Mouse (Mus musculus): ENCODE measurements around the gene Supt6. TPM values are rescaled to one million over a fixed set of nuclear protein-coding genes. Genes with fewer than 3 reads are reported as not detected.

Supt6 gene
- polyA plus RNA-seq, 1 experiment = 39.9 TPM

GRCm38 (mm10) chr11:78172034-78172747 lies 73.6 kb downstream of the Supt6 start:
- no peaks in the 10 kb centered on the region for H3K4me1 ChIP-seq (ENCODE audit: control insufficient read depth, insufficient read depth, low read length)
- no peak overlapping the region for H3K27ac ChIP-seq (ENCODE audit: insufficient read depth, low read length)
- TF ChIP-seq POLR2A (IDR thresholded peaks at IDR 0.05; ENCODE audit: extremely low read depth, insufficient read depth, low read length) (no peak), CTCF (IDR thresholded peaks at IDR 0.05; ENCODE audit: extremely low read depth, insufficient read depth, low read length) (0 out of 2 replicates have a peak, but pooled peaks have one; percentile 6)
- H3K4me3 ChIP-seq (ENCODE audit: insufficient read depth, low read length) = no peak overlapping the region

GRCm38 (mm10) chr11:78171328-78171727 lies 74.5 kb downstream of the Supt6 start:
- H3K27ac ChIP-seq (ENCODE audit: insufficient read depth, low read length) = no peak overlapping the region
- TF ChIP-seq POLR2A (IDR thresholded peaks at IDR 0.05; ENCODE audit: extremely low read depth, insufficient read depth, low read length) (no peak), CTCF (IDR thresholded peaks at IDR 0.05; ENCODE audit: extremely low read depth, insufficient read depth, low read length) (no peak)
- no peaks in the 10 kb centered on the region for H3K4me1 ChIP-seq (ENCODE audit: control insufficient read depth, insufficient read depth, low read length)
- H3K4me3 ChIP-seq (ENCODE audit: insufficient read depth, low read length) = no peak overlapping the region

- no peak overlapping the region for H3K4me3 ChIP-seq (ENCODE audit: insufficient read depth, low read length)
- no peak overlapping the region for H3K27ac ChIP-seq (ENCODE audit: insufficient read depth, low read length)
- TF ChIP-seq POLR2A (IDR thresholded peaks at IDR 0.05; ENCODE audit: extremely low read depth, insufficient read depth, low read length) = no peak
- no peak for TF ChIP-seq CTCF (IDR thresholded peaks at IDR 0.05; ENCODE audit: extremely low read depth, insufficient read depth, low read length)
- H3K4me1 ChIP-seq (ENCODE audit: control insufficient read depth, insufficient read depth, low read length) = no peaks in the 10 kb centered on the region
These were observed 75.5 kb downstream of the Supt6 start for GRCm38 (mm10) chr11:78170306-78170705.

DNA sequence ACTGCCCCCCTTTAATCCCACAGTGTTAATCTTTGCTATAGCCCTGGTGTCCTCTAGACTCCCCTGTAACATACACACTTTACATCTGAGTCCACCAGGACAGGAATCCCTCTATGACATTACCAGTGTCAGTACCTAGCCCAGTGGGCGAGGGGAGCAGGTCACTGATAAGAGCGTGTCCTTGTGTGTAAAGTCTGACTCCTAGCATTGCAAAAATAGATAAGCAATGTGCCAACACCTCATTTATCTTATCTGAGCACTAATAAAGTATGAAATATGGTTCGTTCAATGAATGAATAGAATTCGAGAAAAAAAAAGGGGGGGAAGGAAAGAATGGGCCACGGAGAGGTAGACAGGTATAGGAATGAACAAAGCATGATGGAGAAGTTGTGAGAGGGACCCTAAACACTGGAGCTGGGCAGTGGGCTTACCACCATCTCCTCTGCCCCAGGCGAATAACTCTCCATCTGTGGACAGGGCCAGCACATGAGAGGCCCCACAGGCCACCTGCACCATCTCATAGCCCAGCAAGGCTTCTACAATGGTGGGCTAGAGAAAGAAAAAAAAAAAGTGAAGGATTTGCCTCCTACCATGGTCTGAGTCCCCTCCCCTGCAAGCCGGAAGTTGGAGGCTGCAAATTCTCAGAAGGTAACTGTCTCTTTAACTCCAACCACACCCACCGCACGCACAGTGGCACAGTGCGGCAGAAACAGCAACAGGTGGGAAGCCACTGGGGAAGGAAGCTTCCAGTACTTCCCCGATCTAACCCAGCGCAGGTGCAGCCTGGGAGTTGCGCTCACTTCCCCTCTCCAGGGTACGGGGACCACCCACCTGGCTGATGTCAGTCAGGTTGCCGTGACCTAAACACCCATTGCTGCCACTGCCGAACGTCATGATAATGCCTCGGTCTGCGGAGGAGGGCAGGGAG lies 77.0 kb downstream of the Supt6 start:
- Histone ChIP-seq H3K4me3 (ENCODE audit: insufficient read depth, low read length) (no peak overlapping the region), H3K4me1 (ENCODE audit: control insufficient read depth, insufficient read depth, low read length) (no peaks in the 10 kb centered on the region), H3K27ac (ENCODE audit: insufficient read depth, low read length) (no peak overlapping the region)
- no peak for TF ChIP-seq POLR2A (IDR thresholded peaks at IDR 0.05; ENCODE audit: extremely low read depth, insufficient read depth, low read length)
- TF ChIP-seq CTCF (IDR thresholded peaks at IDR 0.05; ENCODE audit: extremely low read depth, insufficient read depth, low read length) = no peak

- TF ChIP-seq CTCF (IDR thresholded peaks at IDR 0.05; ENCODE audit: extremely low read depth, insufficient read depth, low read length) (no peak), POLR2A (IDR thresholded peaks at IDR 0.05; ENCODE audit: extremely low read depth, insufficient read depth, low read length) (no peak)
- Histone ChIP-seq H3K4me3 (ENCODE audit: insufficient read depth, low read length) (no peak overlapping the region), H3K4me1 (ENCODE audit: control insufficient read depth, insufficient read depth, low read length) (no peaks in the 10 kb centered on the region), H3K27ac (ENCODE audit: insufficient read depth, low read length) (no peak overlapping the region)
These were observed 78.4 kb downstream of the Supt6 start for GRCm38 (mm10) chr11:78167257-78167959.

DNA sequence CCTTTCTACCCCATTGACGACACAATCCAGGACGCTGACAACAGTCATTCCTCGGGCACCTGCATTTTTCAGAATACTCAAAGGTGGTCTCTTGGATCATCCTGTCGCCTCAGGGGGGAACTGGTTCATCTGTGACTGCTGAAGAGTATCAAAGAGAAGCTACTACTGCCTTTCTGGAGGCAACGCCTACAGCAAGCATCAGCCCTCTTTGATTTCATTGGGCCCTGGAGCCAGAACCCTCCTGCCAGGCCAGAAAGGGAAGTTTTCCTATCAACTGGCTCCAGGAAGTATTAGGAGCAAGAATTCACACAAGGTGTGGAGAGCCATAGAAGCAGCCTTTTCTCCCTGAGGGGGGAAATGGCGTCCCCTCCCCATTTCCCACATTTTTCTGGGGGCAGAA lies 79.1 kb downstream of the Supt6 start:
- H3K4me3 ChIP-seq (ENCODE audit: insufficient read depth, low read length) = no peak overlapping the region
- H3K27ac ChIP-seq (ENCODE audit: insufficient read depth, low read length) = no peak overlapping the region
- TF ChIP-seq CTCF (IDR thresholded peaks at IDR 0.05; ENCODE audit: extremely low read depth, insufficient read depth, low read length) (no peak), POLR2A (IDR thresholded peaks at IDR 0.05; ENCODE audit: extremely low read depth, insufficient read depth, low read length) (no peak)
- no peaks in the 10 kb centered on the region for H3K4me1 ChIP-seq (ENCODE audit: control insufficient read depth, insufficient read depth, low read length)

DNA sequence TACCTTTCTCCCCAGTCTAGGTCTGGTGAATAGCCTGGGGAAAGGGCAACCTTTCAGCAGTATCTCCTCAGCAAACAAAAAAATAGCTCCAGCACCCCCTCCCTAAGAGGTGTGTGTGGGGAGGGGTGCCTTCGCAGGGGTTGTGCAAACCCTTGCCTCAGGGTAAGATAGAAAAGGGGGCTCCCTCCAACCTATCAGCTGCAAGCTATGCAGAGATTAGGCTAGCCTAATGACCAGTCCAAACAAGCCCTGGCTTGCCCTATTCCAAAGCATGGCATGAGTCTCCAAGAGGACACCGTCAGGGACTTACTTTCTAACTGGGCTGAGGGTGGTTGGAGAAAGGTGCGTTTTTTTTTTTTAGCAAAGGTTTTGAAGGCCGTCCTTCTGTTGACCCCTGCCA lies 79.6 kb downstream of the Supt6 start:
- H3K4me3 ChIP-seq (ENCODE audit: insufficient read depth, low read length) = no peak overlapping the region
- no peaks in the 10 kb centered on the region for H3K4me1 ChIP-seq (ENCODE audit: control insufficient read depth, insufficient read depth, low read length)
- TF ChIP-seq CTCF (IDR thresholded peaks at IDR 0.05; ENCODE audit: extremely low read depth, insufficient read depth, low read length) (no peak), POLR2A (IDR thresholded peaks at IDR 0.05; ENCODE audit: extremely low read depth, insufficient read depth, low read length) (no peak)
- no peak overlapping the region for H3K27ac ChIP-seq (ENCODE audit: insufficient read depth, low read length)

DNA sequence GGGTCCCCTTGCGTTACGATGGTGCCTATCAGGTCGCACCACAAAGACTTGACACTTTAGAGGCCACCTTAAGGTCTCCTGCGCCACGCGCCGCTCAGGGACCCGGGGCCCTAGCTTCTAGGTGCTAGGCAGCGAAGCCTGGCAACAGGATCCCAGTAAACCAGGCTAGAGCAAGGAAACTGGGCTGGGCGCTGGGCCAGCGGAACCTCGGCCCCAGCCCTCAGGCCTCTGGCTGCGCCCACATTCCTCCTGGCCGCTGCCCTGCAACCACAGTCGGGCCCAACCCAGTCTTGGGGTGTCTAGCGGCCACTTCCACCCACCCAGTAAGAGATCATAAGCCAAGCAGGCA lies 80.1 kb downstream of the Supt6 start:
- Histone ChIP-seq H3K27ac (ENCODE audit: insufficient read depth, low read length) (0 out of 2 replicates have a peak overlapping the region, but pooled peaks have one; percentile 13), H3K4me3 (ENCODE audit: insufficient read depth, low read length) (peak overlapping the region; percentile 70), H3K4me1 (ENCODE audit: control insufficient read depth, insufficient read depth, low read length) (no peaks in the 10 kb centered on the region)
- no peak for TF ChIP-seq POLR2A (IDR thresholded peaks at IDR 0.05; ENCODE audit: extremely low read depth, insufficient read depth, low read length)
- no peak for TF ChIP-seq CTCF (IDR thresholded peaks at IDR 0.05; ENCODE audit: extremely low read depth, insufficient read depth, low read length)
